Comparison of ENCODE assay signal across 8 mouse cellular contexts in the genomic region with DNA sequence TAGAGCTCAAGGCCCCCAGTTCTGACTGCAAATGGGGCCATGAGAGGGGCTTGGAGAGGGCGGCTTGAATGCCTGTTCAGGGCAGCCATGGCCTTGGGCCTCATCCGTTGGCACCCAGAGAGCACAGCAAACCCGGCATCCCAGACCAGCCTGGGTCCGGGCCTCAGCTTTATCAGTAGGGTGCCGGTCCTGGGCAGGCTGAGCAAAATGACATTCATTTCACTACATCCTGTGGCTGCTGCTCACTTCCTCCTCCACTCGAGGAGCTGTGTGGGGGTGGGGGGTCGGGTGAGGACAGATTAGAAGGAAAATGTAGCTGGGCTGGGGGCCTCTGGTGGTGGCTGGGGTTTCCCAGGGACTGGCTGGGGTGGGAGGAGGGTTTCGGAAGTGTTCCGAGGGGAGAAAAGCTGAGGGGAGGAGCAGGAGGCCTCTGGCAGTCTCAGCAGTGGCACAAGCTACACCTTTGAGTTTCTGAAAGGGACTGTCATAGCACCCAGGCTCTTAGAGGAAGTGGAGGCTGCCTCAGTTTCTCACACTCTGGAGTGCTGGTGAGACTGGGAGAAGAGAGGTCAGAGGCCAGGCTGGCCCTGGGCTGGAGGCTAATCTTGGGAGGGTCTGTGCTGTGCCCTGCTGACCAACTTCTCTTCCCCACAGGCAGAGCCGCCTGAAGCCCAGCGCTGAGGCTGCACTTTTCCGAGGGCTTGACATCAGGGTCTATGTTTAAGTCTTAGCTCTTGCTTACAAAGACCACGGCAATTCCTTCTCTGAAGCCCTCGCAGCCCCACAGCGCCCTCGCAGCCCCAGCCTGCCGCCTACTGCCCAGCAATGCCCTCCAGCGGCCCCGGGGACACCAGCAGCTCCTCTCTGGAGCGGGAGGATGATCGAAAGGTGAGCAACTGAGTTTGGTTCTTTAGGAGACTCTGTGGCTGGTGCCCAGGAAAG. TPM values are rescaled to one million over a fixed set of nuclear protein-coding genes. Genes with fewer than 3 reads are reported as not detected.
A peak's percentile ranks its signal among the peaks of the same experiment; 100 is the strongest.
DNase-seq lines count a peak whose midpoint lies in the region; ATAC-seq lines count a peak whose summit lies in the region.

No protein-coding gene starts in this region.

- 6% methylated on average over 21 of the region's 21 CpGs for WGBS in forebrain, embryonic 14.5 days
- WGBS in intestine, embryonic 14.5 days: 12% methylated on average over 21 of the region's 21 CpGs

- DNase-seq in heart, adult 11 months: peak; percentile 96
- DNase-seq in heart, postnatal 25 days (ENCODE audit: low spot score): no peak
- DNase-seq in ZHBTc4 (ENCODE audit: low read depth, low spot score): peak; percentile 26
- peak; percentile 55 for DNase-seq in forebrain, embryonic 14.5 days (ENCODE audit: low spot score)
- DNase-seq in intestine, embryonic 14.5 days (ENCODE audit: low spot score): peak; percentile 73
- peak; percentile 52 for DNase-seq in lung, postnatal 36 days
- DNase-seq in spleen, postnatal 10 days (ENCODE audit: low spot score in 2 of 2): peak; percentile 31 to 63
- DNase-seq in c-Kit-positive CD71-positive TER-119-positive erythroid progenitor cells, embryonic 14.5 days (ENCODE audit: low spot score): no peak

- peak; percentile 69 for ATAC-seq in forebrain, embryonic 14.5 days
- peak; percentile 48 for ATAC-seq in intestine, embryonic 14.5 days (replicated peaks; ENCODE audit: low FRiP score, low TSS enrichment, low read depth)

- peak overlapping the region; percentile 46 for H3K9ac ChIP-seq in forebrain, embryonic 14.5 days (ENCODE audit: low read length)
- peak overlapping the region; percentile 30; the same call in 1 of the 2 replicates for H3K9ac ChIP-seq in intestine, embryonic 14.5 days (ENCODE audit: low read length)

- peak overlapping the region; percentile 83 for H3K27ac ChIP-seq in forebrain, embryonic 14.5 days (ENCODE audit: low read depth, low read length)
- peak overlapping the region; percentile 58 for H3K27ac ChIP-seq in intestine, embryonic 14.5 days (ENCODE audit: low read depth)

- no peaks in the 10 kb centered on the region for H3K9me3 ChIP-seq in forebrain, embryonic 14.5 days (replicated peaks; ENCODE audit: control insufficient read depth, low read length)
- H3K9me3 ChIP-seq in intestine, embryonic 14.5 days (ENCODE audit: control insufficient read depth, low read length): no peaks in the 10 kb centered on the region

- H3K4me3 ChIP-seq in forebrain, embryonic 14.5 days (ENCODE audit: low read depth, low read length): peak overlapping the region; percentile 1; the same call in 1 of the 2 replicates
- peak overlapping the region; percentile 11; the same call in 1 of the 2 replicates for H3K4me3 ChIP-seq in intestine, embryonic 14.5 days (ENCODE audit: low read depth, low read length)

- intact Hi-C loops in heart, postnatal 25 days (cut with DNase I): no loop called here

- H3K4me1 ChIP-seq in forebrain, embryonic 14.5 days (ENCODE audit: control insufficient read depth, insufficient read depth, low read length): peaks cover 32% of the 10 kb centered on the region
- peaks cover 37% of the 10 kb centered on the region for H3K4me1 ChIP-seq in intestine, embryonic 14.5 days (replicated peaks; ENCODE audit: control insufficient read depth, insufficient read depth, low read length)

- peaks cover 27% of the 10 kb centered on the region; the same call in 1 of the 2 replicates for H3K36me3 ChIP-seq in forebrain, embryonic 14.5 days (ENCODE audit: control insufficient read depth, insufficient read depth, low read length)
- peaks cover 46% of the 10 kb centered on the region for H3K36me3 ChIP-seq in intestine, embryonic 14.5 days (ENCODE audit: control insufficient read depth, insufficient read depth, low read length)

- no peaks in the 10 kb centered on the region for H3K27me3 ChIP-seq in forebrain, embryonic 14.5 days (replicated peaks; ENCODE audit: control insufficient read depth, insufficient read depth, low read length)
- no peaks in the 10 kb centered on the region for H3K27me3 ChIP-seq in intestine, embryonic 14.5 days (replicated peaks; ENCODE audit: control insufficient read depth, insufficient read depth, low read length)

- H3K4me2 ChIP-seq in forebrain, embryonic 14.5 days (ENCODE audit: low read length): peak overlapping the region; percentile 46
- H3K4me2 ChIP-seq in intestine, embryonic 14.5 days (ENCODE audit: low read length): peak overlapping the region; percentile 48

RNA-seq across cellular contexts. Expression of a gene that starts 28.8 kb away (rescaled TPM):
- total RNA-seq in heart, postnatal 25 days (2021): 10 to 100 TPM; 85.3 to 95.1 TPM
- polyA plus RNA-seq in forebrain, embryonic 14.5 days (2014; fragmentation: Nextera tagmentation; extraction: Ambion mirVana): 28.0 and 32.0 TPM in 2 replicates
- polyA plus RNA-seq in intestine, embryonic 14.5 days (2014; fragmentation: Nextera tagmentation; extraction: Ambion mirVana): 63.4 and 69.3 TPM in 2 replicates

Comparison
In these comparisons a context has a peak if more than half of its experiments do, and no peak if none do; other contexts are left out.
1. DNase-seq: peak in heart, adult 11 months (single experiment), ZHBTc4 (single experiment), forebrain, embryonic 14.5 days (single experiment), intestine, embryonic 14.5 days (single experiment), lung, postnatal 36 days (single experiment) and spleen, postnatal 10 days (2 of 2); none in heart, postnatal 25 days (single experiment) and c-Kit-positive CD71-positive TER-119-positive erythroid progenitor cells, embryonic 14.5 days (single experiment).